Mouse (Mus musculus) intestine, postnatal 0 days (tissue): ENCODE results near the gene Mdga1. TPM values are rescaled to one million over a fixed set of nuclear protein-coding genes. Genes with fewer than 3 reads are reported as not detected.

Source experiments
- ATAC-seq: fragments of 200-750 bp; cut with Nextera tagmentation; 2 replicates; pipeline ENCODE4 v1.8.0; 2017; ENCODE audit warnings: mild to moderate bottlenecking, moderate TSS enrichment, moderate library complexity
- H3K27ac ChIP-seq: fragments of 300-500 bp; sonication (generic); 2 replicates; pipeline ENCODE4 v1.5.1; 2014; ENCODE audit warnings: mild to moderate bottlenecking, low read depth, low read length, moderate library complexity
- H3K27me3 ChIP-seq: fragments of 300-500 bp; sonication (generic); replicated peaks from 2 replicates; pipeline ENCODE4 v1.6.1; 2014; ENCODE audit warnings: low read length, mixed read lengths; ENCODE audit not compliant: control insufficient read depth, insufficient read depth
- H3K36me3 ChIP-seq: fragments of 300-500 bp; sonication (generic); 2 replicates; pipeline ENCODE4 v1.6.1; 2014; ENCODE audit warnings: mild to moderate bottlenecking, moderate library complexity; ENCODE audit not compliant: control insufficient read depth, insufficient read depth
- H3K4me1 ChIP-seq: fragments of 300-500 bp; sonication (generic); replicated peaks from 2 replicates; pipeline ENCODE4 v1.6.1; 2014; ENCODE audit warnings: antibody characterized with exemption, low read length, mixed read lengths; ENCODE audit not compliant: control insufficient read depth, insufficient read depth
- H3K4me2 ChIP-seq: fragments of 300-500 bp; sonication (generic); replicated peaks from 2 replicates; pipeline ENCODE4 v1.6.1; 2014; ENCODE audit warnings: low read depth, mild to moderate bottlenecking, moderate library complexity
- H3K4me3 ChIP-seq: fragments of 300-500 bp; sonication (generic); 2 replicates; pipeline ENCODE4 v1.5.1; 2014; ENCODE audit warnings: low read depth, low read length
- H3K9ac ChIP-seq: fragments of 300-500 bp; sonication (generic); 2 replicates; pipeline ENCODE4 v1.6.1; 2014; ENCODE audit warnings: mild to moderate bottlenecking, low read depth, low read length
- H3K9me3 ChIP-seq: fragments of 300-500 bp; sonication (generic); 2 replicates; pipeline ENCODE4 v1.6.1; 2016; ENCODE audit warnings: mixed run types; ENCODE audit not compliant: control insufficient read depth
- CTCF ChIP-seq: sonication (generic); IDR thresholded peaks from 2 replicates; pipeline ENCODE4 v1.5.1; 2016; ENCODE audit warnings: low read depth, mild to moderate bottlenecking, control low read depth, antibody characterized with exemption, moderate library complexity
- WGBS: fragments of 180-500 bp; shearing (Covaris S2); extraction: QIAGEN DNeasy Blood & Tissue Kit; methylation state at CpG from one replicate; pipeline ENCODE4 v1.1.7; 2014; 5-methylcytosine and 5-hydroxymethylcytosine counted together
- polyA plus RNA-seq: library from polyadenylated mRNA; unstranded; fragments of >200 nt; fragmentation: Nextera tagmentation; extraction: Ambion mirVana; gene quantifications from 2 replicates; pipeline ENCODE4 v1.2.1, GENCODE M21; 2015

Mdga1 gene
- polyA plus RNA-seq, 1 experiment from 2014 or later: 0.73 TPM

DNA sequence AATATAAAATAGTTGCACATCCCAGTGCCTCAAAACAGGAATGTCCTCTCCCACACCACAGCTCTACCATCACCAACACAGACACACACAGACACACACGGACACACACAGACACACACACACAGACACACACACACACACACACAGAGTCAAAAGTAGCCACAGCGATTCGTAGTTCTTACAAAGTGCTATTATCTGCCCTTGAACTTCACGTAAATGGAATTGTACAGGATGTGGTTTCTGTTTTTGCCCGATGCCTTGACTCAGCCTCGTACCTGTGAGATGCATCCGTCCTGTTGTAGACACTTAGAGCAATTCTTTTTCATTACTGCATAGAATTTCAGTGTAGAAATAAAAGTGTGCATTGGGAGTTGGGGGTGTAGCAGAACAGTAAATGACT lies 3.3 kb upstream of the Mdga1 start:
- no peaks in the 10 kb centered on the region for H3K4me1 ChIP-seq
- H3K9me3 ChIP-seq: no peaks in the 10 kb centered on the region
- 95% methylated on average over 7 of the region's 7 CpGs for WGBS
- no peak for TF ChIP-seq CTCF
- no peak overlapping the region for H3K9ac ChIP-seq
- H3K4me3 ChIP-seq: no peak overlapping the region
- H3K27ac ChIP-seq: no peak overlapping the region
- ATAC-seq: no peak
- H3K36me3 ChIP-seq: no peaks in the 10 kb centered on the region
- no peaks in the 10 kb centered on the region for H3K27me3 ChIP-seq
- H3K4me2 ChIP-seq: no peak overlapping the region

DNA sequence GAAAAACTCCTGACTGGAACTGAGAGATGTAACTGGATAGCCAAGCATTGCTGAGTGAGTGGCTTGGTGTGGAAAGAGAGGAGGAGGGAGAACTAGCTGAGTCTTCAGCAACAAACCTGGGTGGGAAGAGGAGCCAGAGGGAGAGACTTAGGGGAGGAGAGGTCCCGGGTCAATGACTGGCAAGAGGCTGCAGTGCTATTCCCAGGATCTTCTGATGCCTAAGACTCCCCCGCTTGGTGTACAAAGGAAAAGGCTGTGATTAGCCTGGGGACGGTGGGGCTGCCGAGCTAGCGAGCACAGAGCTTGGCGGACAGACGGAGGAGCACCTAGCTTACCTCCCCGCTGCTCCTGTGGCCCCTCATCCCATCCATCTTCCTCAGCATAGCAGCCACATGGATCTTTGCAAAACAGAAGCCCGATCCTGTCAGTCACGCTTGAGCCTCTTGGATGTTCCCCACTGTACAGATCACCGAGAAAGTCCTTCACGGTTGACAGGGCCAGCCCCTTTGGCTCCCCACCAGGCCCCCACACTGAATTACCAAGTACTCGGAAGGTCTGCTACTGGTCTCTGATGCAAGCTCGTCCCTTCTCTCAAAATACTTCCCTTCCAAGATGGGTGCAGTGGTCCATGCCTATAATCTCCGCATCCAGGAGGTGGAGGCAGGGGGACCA lies 2.0 kb upstream of the Mdga1 start:
- ATAC-seq: no peak
- Histone ChIP-seq H3K4me3 (no peak overlapping the region), H3K4me2 (no peak overlapping the region), H3K27ac (no peak overlapping the region), H3K27me3 (no peaks in the 10 kb centered on the region), H3K36me3 (no peaks in the 10 kb centered on the region), H3K9ac (no peak overlapping the region), H3K9me3 (no peaks in the 10 kb centered on the region), H3K4me1 (no peaks in the 10 kb centered on the region)
- WGBS: 72% methylated on average over 15 of the region's 15 CpGs
- no peak for TF ChIP-seq CTCF

DNA sequence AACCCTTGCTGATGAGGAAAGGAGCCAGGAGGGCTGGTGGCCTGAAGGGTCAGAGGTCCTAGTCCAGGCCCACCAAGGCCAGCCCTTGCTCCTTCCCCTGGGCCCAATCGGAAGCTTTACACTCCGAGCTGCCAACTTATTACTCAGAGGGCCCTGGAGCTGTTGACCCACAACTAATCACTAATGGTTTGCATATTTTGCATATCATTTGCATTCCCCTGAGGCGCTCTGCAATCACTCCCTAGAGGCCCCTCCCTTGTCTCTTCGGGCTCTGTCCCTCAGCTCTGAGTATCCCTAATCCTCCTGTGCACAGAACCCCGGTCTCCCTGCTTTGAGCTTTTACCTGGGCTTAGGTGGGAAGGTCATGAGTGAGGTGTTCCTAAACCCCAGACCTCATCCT lies 4.4 kb downstream of the Mdga1 start:
- Histone ChIP-seq H3K4me3 (no peak overlapping the region), H3K36me3 (no peaks in the 10 kb centered on the region), H3K4me2 (no peak overlapping the region), H3K27me3 (no peaks in the 10 kb centered on the region), H3K9me3 (no peaks in the 10 kb centered on the region), H3K27ac (no peak overlapping the region), H3K4me1 (no peaks in the 10 kb centered on the region), H3K9ac (no peak overlapping the region)
- no peak for ATAC-seq
- no peak for TF ChIP-seq CTCF
- WGBS: 71% methylated on average over 5 of the region's 5 CpGs

DNA sequence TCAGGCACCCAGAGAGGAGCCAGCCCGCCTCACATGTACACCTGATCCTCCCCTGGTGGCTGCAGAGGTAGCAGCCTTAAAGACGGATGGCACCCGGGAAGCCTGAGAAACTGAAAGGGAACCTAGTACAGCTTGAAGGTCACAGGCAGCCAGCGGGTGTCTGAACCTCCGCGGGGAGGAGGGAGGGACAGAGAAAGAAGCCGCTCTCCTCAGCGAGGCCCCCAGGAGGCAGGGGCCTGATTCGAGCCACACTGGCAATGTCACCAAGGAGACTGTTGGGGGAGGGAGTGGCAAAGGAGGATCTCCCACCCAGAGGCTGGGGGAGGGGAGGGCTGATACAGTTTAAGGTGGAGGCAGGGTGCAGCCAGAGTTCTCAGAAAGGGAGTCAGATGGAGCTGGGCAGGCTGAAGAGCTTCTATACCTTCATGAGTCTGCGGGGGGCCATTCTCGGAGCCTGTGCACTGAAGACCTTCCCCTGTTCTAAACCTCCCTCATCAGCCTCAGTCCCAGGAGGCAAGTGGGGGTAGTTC lies 6.1 kb downstream of the Mdga1 start:
- H3K9ac ChIP-seq: no peak overlapping the region; the same call in 1 of the 2 replicates
- no peaks in the 10 kb centered on the region for H3K36me3 ChIP-seq
- peak overlapping the region; percentile 66 for H3K4me2 ChIP-seq
- TF ChIP-seq CTCF: 0 out of 2 replicates have a peak, but pooled peaks have one; percentile 31
- H3K4me1 ChIP-seq: no peaks in the 10 kb centered on the region
- ATAC-seq: peak; percentile 54; the same call in 1 of the 2 replicates
- peak overlapping the region; percentile 25 for H3K4me3 ChIP-seq
- H3K27me3 ChIP-seq: no peaks in the 10 kb centered on the region
- no peaks in the 10 kb centered on the region for H3K9me3 ChIP-seq
- no peak overlapping the region for H3K27ac ChIP-seq
- WGBS: 8% methylated on average over 11 of the region's 11 CpGs

DNA sequence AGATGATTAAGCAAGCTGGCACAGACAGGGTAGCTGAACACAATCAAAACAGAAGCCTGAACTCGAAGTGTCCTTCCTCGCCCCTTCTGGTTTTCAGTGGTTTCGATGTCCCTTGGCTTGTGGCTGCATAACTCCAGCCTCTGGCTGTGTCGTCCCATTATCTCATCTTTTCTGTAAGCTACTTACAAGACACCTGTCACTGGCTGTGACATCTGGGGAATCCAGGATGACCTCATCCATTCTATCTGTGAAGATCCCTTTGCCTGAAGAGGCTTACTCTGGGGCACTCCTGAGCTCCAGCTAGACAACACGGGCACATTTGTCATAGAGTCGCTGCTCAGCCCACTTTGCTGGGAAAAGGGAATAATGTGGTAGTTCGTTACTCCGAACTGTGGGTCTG lies 14.0 kb downstream of the Mdga1 start:
- 77% methylated on average over 8 of the region's 8 CpGs for WGBS
- H3K4me1 ChIP-seq: no peaks in the 10 kb centered on the region
- H3K9me3 ChIP-seq: no peaks in the 10 kb centered on the region; the same call in 1 of the 2 replicates
- H3K27me3 ChIP-seq: no peaks in the 10 kb centered on the region
- H3K36me3 ChIP-seq: no peaks in the 10 kb centered on the region
- no peak overlapping the region for H3K27ac ChIP-seq
- no peak overlapping the region for H3K4me2 ChIP-seq
- H3K9ac ChIP-seq: no peak overlapping the region
- no peak overlapping the region for H3K4me3 ChIP-seq
- no peak for ATAC-seq
- no peak for TF ChIP-seq CTCF

DNA sequence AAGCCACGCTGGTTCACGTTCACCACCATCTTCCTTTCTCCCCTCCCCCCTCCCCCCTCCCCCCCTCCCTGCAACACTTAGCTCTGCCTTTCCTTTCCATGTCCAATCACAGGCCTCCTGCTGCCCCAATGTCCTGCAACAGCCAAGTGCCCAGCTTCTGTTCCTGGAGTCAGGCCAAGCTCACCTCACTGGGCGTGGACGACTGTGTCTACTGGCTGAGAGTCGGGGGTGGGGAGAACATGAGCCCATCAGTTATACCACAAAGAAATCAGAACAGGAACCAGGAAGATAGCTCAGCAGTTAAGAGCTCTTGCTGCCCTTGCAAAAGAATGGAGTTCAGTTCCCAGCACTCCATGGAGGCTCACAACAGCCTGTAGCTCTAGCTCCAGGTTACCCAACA lies 15.6 kb downstream of the Mdga1 start:
- TF ChIP-seq CTCF: no peak
- no peak overlapping the region for H3K4me2 ChIP-seq
- WGBS: 46% methylated on average over 5 of the region's 5 CpGs
- H3K27ac ChIP-seq: no peak overlapping the region
- H3K4me3 ChIP-seq: no peak overlapping the region
- no peaks in the 10 kb centered on the region for H3K36me3 ChIP-seq
- no peaks in the 10 kb centered on the region; the same call in 1 of the 2 replicates for H3K9me3 ChIP-seq
- H3K4me1 ChIP-seq: no peaks in the 10 kb centered on the region
- no peaks in the 10 kb centered on the region for H3K27me3 ChIP-seq
- H3K9ac ChIP-seq: no peak overlapping the region
- no peak for ATAC-seq
